Mouse (Mus musculus) myocyte (in vitro differentiated cells): Measurements from ENCODE around the gene Ktn1.

Experiments
- CEBPB ChIP-seq: IDR thresholded peaks from 2 replicates; pipeline ENCODE4 v1.6.1; 2011; ENCODE audit warnings: mild to moderate bottlenecking, moderate library complexity; ENCODE audit not compliant: poor library complexity, insufficient read depth, severe bottlenecking
- MAX ChIP-seq: IDR thresholded peaks from one replicate; pipeline ENCODE4 v1.6.1; 2011; ENCODE audit warnings: low read depth, mild to moderate bottlenecking, control low read depth
- POLR2AphosphoS2 ChIP-seq: IDR thresholded peaks from one replicate; pipeline ENCODE4 v1.6.1; 2011; ENCODE audit warnings: low read depth, control low read depth; ENCODE audit not compliant: insufficient read length

- TF ChIP-seq MAX, result no peak
- TF ChIP-seq POLR2AphosphoS2, result no peak
- TF ChIP-seq CEBPB, result no peak
Observed at GRCm38 (mm10) chr14:47723035-47723434, 74.8 kb downstream of the Ktn1 start.
